Mouse (Mus musculus): Measurements from ENCODE around the gene Emilin3. TPM values are rescaled to one million over a fixed set of nuclear protein-coding genes. Genes with fewer than 3 reads are reported as not detected.
A peak's percentile ranks its signal among the peaks of the same experiment; 100 is the strongest.

The Emilin3 gene
- polyA plus RNA-seq, 2 experiments: 0.08 to 0.20 TPM

DNA sequence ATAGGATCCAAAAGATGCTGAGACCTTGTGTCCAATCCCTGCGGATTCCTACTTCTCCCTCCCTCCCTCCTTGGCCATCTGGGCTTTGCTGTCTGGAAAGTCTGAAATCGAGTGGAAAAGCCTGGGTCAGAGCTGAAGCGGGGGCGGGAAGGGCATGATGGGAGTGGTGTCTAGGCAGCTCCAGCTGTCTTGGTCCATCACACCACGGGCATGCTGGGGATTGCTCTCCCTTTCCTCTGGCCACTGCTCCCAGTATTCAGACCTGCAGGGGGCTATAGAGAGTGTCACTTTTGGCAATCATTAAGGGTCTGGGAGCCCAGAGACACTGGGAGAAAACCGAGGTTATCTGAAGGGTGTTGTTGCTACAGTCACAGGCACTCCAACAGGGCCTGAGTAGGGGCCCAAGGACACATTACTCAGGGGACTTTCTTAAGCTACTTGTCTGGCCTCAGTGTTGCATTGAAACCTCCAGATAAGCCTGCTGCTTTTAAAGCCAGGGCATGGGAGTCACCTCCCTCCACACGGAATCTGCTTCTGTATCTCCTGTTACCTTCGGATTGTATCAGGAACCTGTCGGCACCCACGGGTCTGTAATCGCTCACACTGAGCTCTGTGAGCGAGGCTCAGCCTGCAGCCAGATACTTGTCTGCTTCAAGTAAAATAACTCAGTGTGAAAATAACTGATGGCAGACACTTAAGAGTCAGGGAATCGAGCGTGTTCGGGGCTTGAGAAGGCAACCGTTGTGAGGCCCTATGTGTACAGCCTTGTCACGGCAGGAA lies 29.0 kb upstream of the Emilin3 start:
- H3K36me3 ChIP-seq (replicated peaks; ENCODE audit: control insufficient read depth, insufficient read depth, low read depth): no peaks in the 10 kb centered on the region
- TF ChIP-seq CTCF (IDR thresholded peaks at IDR 0.05; ENCODE audit: low read depth): no peak
- TF ChIP-seq EP300 (IDR thresholded peaks at IDR 0.05; ENCODE audit: low read depth): no peak
- H3K9ac ChIP-seq (replicated peaks): no peak overlapping the region
- no peak for ATAC-seq (ENCODE audit: insufficient read depth)
- no peaks in the 10 kb centered on the region for H3K9me3 ChIP-seq (ENCODE audit: control insufficient read depth, low read length)
- no peak overlapping the region for H3K4me2 ChIP-seq (ENCODE audit: low read depth)
- H3K27me3 ChIP-seq (ENCODE audit: control insufficient read depth, insufficient read depth, low read length): no peaks in the 10 kb centered on the region
- H3K4me3 ChIP-seq (ENCODE audit: insufficient read depth in 1 of 2, low read depth in 2 of 2, low read length in 2 of 2): no peak overlapping the region
- H3K27ac ChIP-seq: no peak overlapping the region
- WGBS (ENCODE audit: insufficient replicate concordance): 56% methylated on average over 17 of the region's 17 CpGs
- DNase-seq (ENCODE audit: low read depth in 3 of 3, low spot score in 3 of 3): no peak
- H3K4me1 ChIP-seq (replicated peaks; ENCODE audit: control insufficient read depth in 2 of 2, insufficient read depth in 2 of 2, low read length in 1 of 2): no peaks in the 10 kb centered on the region

GRCm38 (mm10) chr2:160934451-160934850 lies 22.3 kb upstream of the Emilin3 start:
- DNase-seq (ENCODE audit: low read depth in 3 of 3, low spot score in 3 of 3): no peak
- WGBS (ENCODE audit: insufficient replicate concordance): 56% methylated on average over 4 of the region's 4 CpGs
- Histone ChIP-seq H3K27me3 (ENCODE audit: control insufficient read depth, insufficient read depth, low read length) (no peaks in the 10 kb centered on the region), H3K4me2 (ENCODE audit: low read depth) (no peak overlapping the region), H3K9ac (replicated peaks) (no peak overlapping the region), H3K36me3 (replicated peaks; ENCODE audit: control insufficient read depth, insufficient read depth, low read depth) (no peaks in the 10 kb centered on the region), H3K4me3 (ENCODE audit: insufficient read depth in 1 of 2, low read depth in 2 of 2, low read length in 2 of 2) (no peak overlapping the region), H3K4me1 (replicated peaks; ENCODE audit: control insufficient read depth in 2 of 2, insufficient read depth in 2 of 2, low read length in 1 of 2) (no peaks in the 10 kb centered on the region), H3K9me3 (ENCODE audit: control insufficient read depth, low read length) (no peaks in the 10 kb centered on the region), H3K27ac (no peak overlapping the region)
- no peak for ATAC-seq (ENCODE audit: insufficient read depth)
- no peak for TF ChIP-seq EP300 (IDR thresholded peaks at IDR 0.05; ENCODE audit: low read depth)
- no peak for TF ChIP-seq CTCF (IDR thresholded peaks at IDR 0.05; ENCODE audit: low read depth)

- H3K4me1 ChIP-seq (replicated peaks; ENCODE audit: control insufficient read depth in 2 of 2, insufficient read depth in 2 of 2, low read length in 1 of 2): no peaks in the 10 kb centered on the region
- H3K9ac ChIP-seq (replicated peaks): no peak overlapping the region
- DNase-seq (ENCODE audit: low read depth in 3 of 3, low spot score in 3 of 3): no peak
- no peaks in the 10 kb centered on the region for H3K27me3 ChIP-seq (ENCODE audit: control insufficient read depth, insufficient read depth, low read length)
- H3K4me2 ChIP-seq (ENCODE audit: low read depth): no peak overlapping the region
- no peak overlapping the region for H3K4me3 ChIP-seq (ENCODE audit: insufficient read depth in 1 of 2, low read depth in 2 of 2, low read length in 2 of 2)
- WGBS (ENCODE audit: insufficient replicate concordance): 39% methylated on average over 5 of the region's 5 CpGs
- H3K9me3 ChIP-seq (ENCODE audit: control insufficient read depth, low read length): no peaks in the 10 kb centered on the region
- no peak for ATAC-seq (ENCODE audit: insufficient read depth)
- no peak overlapping the region for H3K27ac ChIP-seq
- TF ChIP-seq EP300 (IDR thresholded peaks at IDR 0.05; ENCODE audit: low read depth) (no peak), CTCF (IDR thresholded peaks at IDR 0.05; ENCODE audit: low read depth) (peak; percentile 32; the same call in 1 of the 2 replicates)
- H3K36me3 ChIP-seq (replicated peaks; ENCODE audit: control insufficient read depth, insufficient read depth, low read depth): no peaks in the 10 kb centered on the region
These were observed 21.8 kb upstream of the Emilin3 start for GRCm38 (mm10) chr2:160933890-160934289.

DNA sequence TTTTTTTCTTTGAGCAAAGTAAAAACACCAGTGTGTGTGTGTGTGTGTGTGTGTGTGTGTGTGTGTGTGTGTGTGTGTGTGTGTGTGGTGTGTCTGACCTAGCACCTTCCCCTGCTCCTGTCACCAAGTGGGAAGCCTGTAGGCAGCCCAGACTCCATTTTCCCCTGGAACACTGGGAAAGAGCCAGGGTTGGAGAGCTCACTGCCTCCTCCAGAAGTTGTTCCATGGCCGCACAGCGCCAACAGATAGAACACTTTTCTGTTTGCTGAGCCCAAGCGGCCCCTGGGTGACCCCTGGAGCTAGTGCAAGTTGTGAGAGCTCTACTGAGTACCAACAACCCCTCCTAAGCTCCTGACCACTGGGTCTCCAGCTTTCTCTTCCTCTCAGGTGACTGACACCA lies 20.9 kb upstream of the Emilin3 start:
- Histone ChIP-seq H3K36me3 (replicated peaks; ENCODE audit: control insufficient read depth, insufficient read depth, low read depth) (no peaks in the 10 kb centered on the region), H3K4me1 (replicated peaks; ENCODE audit: control insufficient read depth in 2 of 2, insufficient read depth in 2 of 2, low read length in 1 of 2) (no peaks in the 10 kb centered on the region), H3K9me3 (ENCODE audit: control insufficient read depth, low read length) (no peaks in the 10 kb centered on the region), H3K4me3 (ENCODE audit: insufficient read depth in 1 of 2, low read depth in 2 of 2, low read length in 2 of 2) (no peak overlapping the region), H3K9ac (replicated peaks) (no peak overlapping the region), H3K27ac (no peak overlapping the region), H3K4me2 (ENCODE audit: low read depth) (no peak overlapping the region), H3K27me3 (ENCODE audit: control insufficient read depth, insufficient read depth, low read length) (no peaks in the 10 kb centered on the region)
- TF ChIP-seq EP300 (IDR thresholded peaks at IDR 0.05; ENCODE audit: low read depth) (no peak), CTCF (IDR thresholded peaks at IDR 0.05; ENCODE audit: low read depth) (no peak)
- ATAC-seq (ENCODE audit: insufficient read depth): no peak
- 61% methylated on average over 3 of the region's 3 CpGs for WGBS (ENCODE audit: insufficient replicate concordance)
- no peak for DNase-seq (ENCODE audit: low read depth in 3 of 3, low spot score in 3 of 3)

DNA sequence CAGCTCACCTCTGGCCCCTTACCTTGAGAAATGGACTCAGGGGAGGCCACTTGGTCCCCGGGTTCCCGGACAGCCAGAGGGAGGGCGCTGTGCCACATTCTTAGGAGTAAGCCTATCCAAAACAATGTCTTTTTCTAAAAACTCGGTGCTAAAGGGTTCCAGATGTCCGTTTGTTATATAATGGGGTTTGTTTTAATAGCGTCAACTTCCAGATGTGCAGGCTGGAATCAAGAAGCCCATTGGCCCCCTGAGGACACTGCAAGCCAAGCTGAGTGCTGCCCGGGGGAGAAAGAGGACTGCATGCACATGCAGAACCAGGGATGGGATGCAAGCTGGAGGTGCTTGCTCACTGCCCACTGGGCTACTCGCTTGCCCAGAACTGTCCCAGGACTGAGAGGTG lies 20.2 kb upstream of the Emilin3 start:
- Histone ChIP-seq H3K36me3 (replicated peaks; ENCODE audit: control insufficient read depth, insufficient read depth, low read depth) (no peaks in the 10 kb centered on the region), H3K4me1 (replicated peaks; ENCODE audit: control insufficient read depth in 2 of 2, insufficient read depth in 2 of 2, low read length in 1 of 2) (no peaks in the 10 kb centered on the region), H3K27ac (no peak overlapping the region), H3K9ac (replicated peaks) (no peak overlapping the region), H3K4me2 (ENCODE audit: low read depth) (no peak overlapping the region), H3K9me3 (ENCODE audit: control insufficient read depth, low read length) (no peaks in the 10 kb centered on the region), H3K4me3 (ENCODE audit: insufficient read depth in 1 of 2, low read depth in 2 of 2, low read length in 2 of 2) (no peak overlapping the region), H3K27me3 (ENCODE audit: control insufficient read depth, insufficient read depth, low read length) (no peaks in the 10 kb centered on the region)
- ATAC-seq (ENCODE audit: insufficient read depth) (no peak), DNase-seq (ENCODE audit: low read depth in 3 of 3, low spot score in 3 of 3) (no peak)
- TF ChIP-seq CTCF (IDR thresholded peaks at IDR 0.05; ENCODE audit: low read depth) (no peak), EP300 (IDR thresholded peaks at IDR 0.05; ENCODE audit: low read depth) (no peak)
- WGBS (ENCODE audit: insufficient replicate concordance): 60% methylated on average over 8 of the region's 8 CpGs
